Mouse (Mus musculus) CH12.LX (cell line): ENCODE measurements at regions not wholly inside any gene's neighbourhood (a gene's known extent, or its start where the extent isn't known, plus 50 kb on each side); places are given as distances from the start of the nearest gene placed in this dataset.

Experiments used
- DNase-seq: peaks from one replicate; pipeline ENCODE4 v3.0.0-alpha.2; 2013; ENCODE audit errors: extremely low read depth
- H3K27ac ChIP-seq: 2 replicates; pipeline ENCODE4 v1.5.1; 2012; ENCODE audit warnings: low read depth, mild to moderate bottlenecking, control low read depth, moderate library complexity; ENCODE audit not compliant: insufficient read depth
- H3K27me3 ChIP-seq: replicated peaks from 2 replicates; pipeline ENCODE3; 2012; ENCODE audit warnings: inconsistent platforms
- H3K36me3 ChIP-seq, 2 experiments: replicated peaks in 1 of 2; 2 replicates each; pipeline versions ENCODE3 to v1.6.1; 2012; ENCODE audit warnings: inconsistent platforms in 1 of 2, low read length in 1 of 2, mild to moderate bottlenecking in 1 of 2, mixed read lengths in 1 of 2, moderate library complexity in 1 of 2; ENCODE audit not compliant: control insufficient read depth in 1 of 2, insufficient read depth in 1 of 2
- H3K4me1 ChIP-seq, 2 experiments: 2 replicates each; pipeline ENCODE4 v1.6.1; 2012; ENCODE audit warnings: inconsistent platforms in 1 of 2, moderate library complexity in 1 of 2; ENCODE audit not compliant: insufficient read depth in 2 of 2, control insufficient read depth in 1 of 2
- H3K4me2 ChIP-seq: 2 replicates; pipeline ENCODE4 v1.6.1; 2012; ENCODE audit warnings: low read depth, mild to moderate bottlenecking, control low read depth; ENCODE audit not compliant: poor library complexity, insufficient read depth, severe bottlenecking
- H3K4me3 ChIP-seq, 3 experiments: fragments of 150-350 bp in 1 of 3; sonication (generic) in 1 of 3; replicated peaks in 1 of 3; 2 replicates each; pipeline versions ENCODE3 to v1.5.1; 2011 to 2012; ENCODE audit warnings: low read depth in 2 of 3, low read length in 2 of 3, mild to moderate bottlenecking in 2 of 3, moderate library complexity in 2 of 3, control low read depth in 1 of 3, improper control_type of control experiment in 1 of 3, inconsistent platforms in 1 of 3, mixed read lengths in 1 of 3; ENCODE audit not compliant: poor library complexity in 1 of 3
- H3K79me2 ChIP-seq: replicated peaks from 2 replicates; pipeline ENCODE4 v1.6.1; 2012; ENCODE audit warnings: mild to moderate bottlenecking, moderate library complexity; ENCODE audit not compliant: control insufficient read depth, poor library complexity, insufficient read depth, severe bottlenecking; ENCODE audit errors: extremely low read depth
- H3K9ac ChIP-seq: 2 replicates; pipeline ENCODE4 v1.6.1; 2012; ENCODE audit warnings: low read depth, mild to moderate bottlenecking, control low read depth, moderate library complexity; ENCODE audit not compliant: insufficient read depth
- H3K9me3 ChIP-seq: replicated peaks from 2 replicates; pipeline ENCODE3; 2012; ENCODE audit warnings: low read length, inconsistent platforms, mixed read lengths
- BHLHE40 ChIP-seq: IDR thresholded peaks from 2 replicates; pipeline ENCODE4 v1.6.1; 2011; ENCODE audit warnings: mild to moderate bottlenecking, low read depth, low read length, improper control_type of control experiment
- CHD1 ChIP-seq: IDR thresholded peaks from 2 replicates; pipeline ENCODE4 v1.6.1; 2012; ENCODE audit warnings: low read depth, low read length, improper control_type of control experiment, inconsistent platforms
- CHD2 ChIP-seq: IDR thresholded peaks from 2 replicates; pipeline ENCODE4 v1.6.1; 2011; ENCODE audit warnings: low read length, improper control_type of control experiment
- CTCF ChIP-seq, 2 experiments: IDR thresholded peaks in 1 of 2; conservative IDR thresholded peaks in 1 of 2; 2 replicates each; pipeline ENCODE4 v1.5.1; 2011 to 2012; ENCODE audit warnings: low read depth in 2 of 2, low read length in 2 of 2, improper control_type of control experiment in 1 of 2, inconsistent platforms in 1 of 2, mild to moderate bottlenecking in 1 of 2, moderate library complexity in 1 of 2
- E2F4 ChIP-seq: IDR thresholded peaks from 2 replicates; pipeline ENCODE4 v1.6.1; 2011; ENCODE audit warnings: low read depth, low read length, improper control_type of control experiment; ENCODE audit not compliant: insufficient replicate concordance
- ELF1 ChIP-seq: IDR thresholded peaks from 2 replicates; pipeline ENCODE4 v1.6.1; 2014; ENCODE audit warnings: low read depth, mild to moderate bottlenecking, inconsistent platforms, low read length, improper control_type of control experiment
- KAT2A ChIP-seq: IDR thresholded peaks from 2 replicates; pipeline ENCODE4 v1.6.1; 2012; ENCODE audit warnings: low read length, improper control_type of control experiment, inconsistent platforms; ENCODE audit not compliant: insufficient replicate concordance
- MAX ChIP-seq: IDR thresholded peaks from 2 replicates; pipeline ENCODE4 v1.6.1; 2011; ENCODE audit warnings: low read length, improper control_type of control experiment
- NRF1 ChIP-seq: IDR thresholded peaks from 2 replicates; pipeline ENCODE4 v1.6.1; 2014; ENCODE audit warnings: low read depth, mild to moderate bottlenecking, inconsistent platforms, low read length, improper control_type of control experiment, moderate library complexity
- PAX5 ChIP-seq: IDR thresholded peaks from 2 replicates; pipeline ENCODE4 v1.6.1; 2012; ENCODE audit warnings: low read length, inconsistent platforms, mixed read lengths
- POLR2A ChIP-seq: IDR thresholded peaks from 2 replicates; pipeline ENCODE4 v1.6.1; 2011; ENCODE audit warnings: low read depth, mild to moderate bottlenecking, improper control_type of control experiment, low read length
- POLR2AphosphoS2 ChIP-seq: IDR thresholded peaks from 2 replicates; pipeline ENCODE4 v1.6.1; 2011; ENCODE audit warnings: low read depth, low read length, improper control_type of control experiment
- RCOR1 ChIP-seq: conservative IDR thresholded peaks from 2 replicates; pipeline ENCODE4 v1.6.1; 2012; ENCODE audit warnings: low read depth, mild to moderate bottlenecking, inconsistent platforms, low read length, improper control_type of control experiment
- TBP ChIP-seq: conservative IDR thresholded peaks from 2 replicates; pipeline ENCODE4 v1.6.1; 2011; ENCODE audit warnings: low read depth, low read length, improper control_type of control experiment
- UBTF ChIP-seq: IDR thresholded peaks from 2 replicates; pipeline ENCODE4 v1.6.1; 2012; ENCODE audit warnings: low read depth, mild to moderate bottlenecking, inconsistent platforms, low read length, improper control_type of control experiment, moderate library complexity
- ZC3H11A ChIP-seq: IDR thresholded peaks from 2 replicates; pipeline ENCODE4 v1.6.1; 2012; ENCODE audit warnings: low read depth, mild to moderate bottlenecking, inconsistent platforms, low read length, improper control_type of control experiment
- ZNF384 ChIP-seq: IDR thresholded peaks from 2 replicates; pipeline ENCODE4 v1.6.1; 2012; ENCODE audit warnings: low read depth, low read length, improper control_type of control experiment, inconsistent platforms
- dilution Hi-C: fragments of 300-500 bp; cut with MboI; formaldehyde crosslinking; loops from 2 replicates; pipeline ENCODE4 v1.14.3; 2020; ENCODE audit warnings: low sequenced_read_pairs; ENCODE audit not compliant: extremely low pct_unique_long_range_greater_than_20kb, extremely low pct_ligation_motif_present
- in situ Hi-C: fragments of 300-500 bp; cut with MboI; formaldehyde crosslinking; loops from 3 replicates; pipeline ENCODE4 v1.14.3; 2019; ENCODE audit warnings: low sequenced_read_pairs, low pct_ligation_motif_present, low pct_unique_long_range_greater_than_20kb, mixed read lengths

- dilution Hi-C loops (no loop called here), in situ Hi-C loops (no loop called here)
- no peaks in the 10 kb centered on the region for H3K79me2 ChIP-seq
- no peak overlapping the region for H3K4me2 ChIP-seq
- H3K36me3 ChIP-seq, result no peaks in the 10 kb centered on the region
- no peaks in the 10 kb centered on the region for H3K27me3 ChIP-seq
- H3K27ac ChIP-seq, result no peak overlapping the region
- H3K4me1 ChIP-seq, result peaks cover 3 to 4% of the 10 kb centered on the region in 2 experiments; a peak in 2 of 4 replicates
- no peak overlapping the region for H3K4me3 ChIP-seq
- H3K9ac ChIP-seq, result no peak overlapping the region
- no peak for TF ChIP-seq E2F4
- TF ChIP-seq CHD2, result no peak
- no peak for TF ChIP-seq POLR2A
- no peak for TF ChIP-seq MAX
- no peak for TF ChIP-seq RCOR1
- TF ChIP-seq ZNF384, result no peak
- no peaks in the 10 kb centered on the region for H3K9me3 ChIP-seq
- DNase-seq, result no peak
Measured at GRCm38 (mm10) chr5:4578856-4579255, 179.0 kb downstream of the Fzd1 start.

- Histone ChIP-seq H3K4me1 (peaks cover 3 to 4% of the 10 kb centered on the region in 2 experiments; a peak in 2 of 4 replicates), H3K9me3 (no peaks in the 10 kb centered on the region), H3K4me3 (no peak overlapping the region), H3K79me2 (no peaks in the 10 kb centered on the region), H3K36me3 (no peaks in the 10 kb centered on the region), H3K27me3 (no peaks in the 10 kb centered on the region), H3K4me2 (no peak overlapping the region), H3K27ac (no peak overlapping the region), H3K9ac (no peak overlapping the region)
- dilution Hi-C loops (no loop called here), in situ Hi-C loops (no loop called here)
- TF ChIP-seq E2F4, result no peak
- TF ChIP-seq TBP, result no peak
- TF ChIP-seq ZC3H11A, result no peak
- no peak for TF ChIP-seq CTCF (conservative IDR thresholded peaks at IDR 0.05 in 1 of 2, IDR thresholded peaks at IDR 0.05 in 1 of 2; ENCODE audit: low read depth in 2 of 2, low read length in 2 of 2)
- no peak for TF ChIP-seq ELF1
- no peak for TF ChIP-seq CHD1
- TF ChIP-seq PAX5, result no peak
- no peak for TF ChIP-seq BHLHE40
- TF ChIP-seq UBTF, result no peak
- TF ChIP-seq NRF1, result no peak
- no peak for TF ChIP-seq POLR2AphosphoS2
- TF ChIP-seq KAT2A, result no peak
- DNase-seq, result no peak
Measured at GRCm38 (mm10) chr5:4577179-4577578, 180.7 kb downstream of the Fzd1 start.
